Mouse (Mus musculus) myocyte (in vitro differentiated cells): ENCODE measurements around the gene Ldah.

Experiments used
- CEBPB ChIP-seq: IDR thresholded peaks from 2 replicates; pipeline ENCODE4 v1.6.1; 2011; ENCODE audit warnings: mild to moderate bottlenecking, moderate library complexity; ENCODE audit not compliant: poor library complexity, insufficient read depth, severe bottlenecking
- E2F4 ChIP-seq: IDR thresholded peaks from one replicate; pipeline ENCODE4 v1.6.1; 2011; ENCODE audit warnings: mild to moderate bottlenecking, control low read depth, moderate library complexity; ENCODE audit not compliant: insufficient read depth
- MAX ChIP-seq: IDR thresholded peaks from one replicate; pipeline ENCODE4 v1.6.1; 2011; ENCODE audit warnings: low read depth, mild to moderate bottlenecking, control low read depth
- MYOD1 ChIP-seq, 3 experiments: IDR thresholded peaks; one replicate each; pipeline ENCODE4 v1.6.1; 2011; ENCODE audit warnings: control low read depth in 2 of 3, low read depth in 2 of 3, mild to moderate bottlenecking in 2 of 3, moderate library complexity in 1 of 3; ENCODE audit not compliant: insufficient read length in 2 of 3, control insufficient read depth in 1 of 3
- MYOG ChIP-seq, 3 experiments: IDR thresholded peaks; one replicate each; pipeline ENCODE4 v1.6.1; 2011; ENCODE audit warnings: control low read depth in 2 of 3, low read depth in 2 of 3, mild to moderate bottlenecking in 2 of 3; ENCODE audit not compliant: insufficient read length in 2 of 3, control insufficient read depth in 1 of 3, insufficient read depth in 1 of 3
- POLR2A ChIP-seq: IDR thresholded peaks from one replicate; pipeline ENCODE4 v1.6.1; 2011; ENCODE audit warnings: low read depth, mild to moderate bottlenecking, control low read depth, moderate library complexity; ENCODE audit not compliant: insufficient read length
- POLR2AphosphoS2 ChIP-seq: IDR thresholded peaks from one replicate; pipeline ENCODE4 v1.6.1; 2011; ENCODE audit warnings: low read depth, control low read depth; ENCODE audit not compliant: insufficient read length
- REST ChIP-seq: IDR thresholded peaks from one replicate; pipeline ENCODE4 v1.6.1; 2011; ENCODE audit warnings: mild to moderate bottlenecking, control low read depth, moderate library complexity; ENCODE audit not compliant: insufficient read depth, insufficient read length
- SRF ChIP-seq: IDR thresholded peaks from one replicate; pipeline ENCODE4 v1.6.1; 2011; ENCODE audit warnings: low read depth; ENCODE audit not compliant: control insufficient read depth, insufficient read length
- TCF12 ChIP-seq: IDR thresholded peaks from one replicate; pipeline ENCODE4 v1.6.1; 2011; ENCODE audit warnings: mild to moderate bottlenecking, control low read depth; ENCODE audit not compliant: poor library complexity, insufficient read depth, severe bottlenecking
- TCF3 ChIP-seq: IDR thresholded peaks from one replicate; pipeline ENCODE4 v1.6.1; 2011; ENCODE audit warnings: low read depth, control low read depth; ENCODE audit not compliant: insufficient read length
- USF1 ChIP-seq: IDR thresholded peaks from one replicate; pipeline ENCODE4 v1.6.1; 2011; ENCODE audit warnings: low read depth, mild to moderate bottlenecking, control low read depth, moderate library complexity

- TF ChIP-seq MYOG (IDR thresholded peaks at IDR 0.05; ENCODE audit: control insufficient read depth in 1 of 3, insufficient read depth in 1 of 3, insufficient read length in 2 of 3, low read depth in 2 of 3) (no peak), POLR2A (no peak), TCF12 (no peak), USF1 (no peak), CEBPB (no peak), MYOD1 (IDR thresholded peaks at IDR 0.05; ENCODE audit: control insufficient read depth in 1 of 3, insufficient read length in 2 of 3, low read depth in 2 of 3) (no peak), MAX (no peak), E2F4 (no peak), POLR2AphosphoS2 (no peak), REST (no peak), TCF3 (no peak), SRF (no peak)
These were observed 116.2 kb downstream of the Ldah start for GRCm38 (mm10) chr12:8324086-8324485.
